In the genomic region with DNA sequence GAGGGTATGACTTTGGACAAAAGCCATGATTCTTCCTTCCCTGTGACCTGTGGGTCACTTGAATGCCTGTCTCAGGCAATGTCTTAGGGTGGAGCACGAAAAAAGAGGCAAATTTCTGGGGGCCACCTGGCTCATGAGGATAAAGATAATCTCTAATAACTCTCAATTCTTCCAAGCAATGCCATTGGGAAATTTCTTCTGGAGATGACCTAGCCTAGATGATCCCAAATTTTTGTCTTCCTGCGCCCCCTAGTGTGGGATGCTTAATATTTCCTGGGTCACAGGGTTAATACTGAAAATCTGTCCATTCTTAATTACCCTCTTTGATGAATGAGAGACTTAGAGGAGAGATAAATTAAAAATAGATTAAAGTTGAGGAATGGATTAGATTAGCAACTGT, we compare ENCODE assay signal across 8 mouse cellular contexts.
DNase-seq lines count a peak whose midpoint lies in the region; ATAC-seq and TF ChIP-seq lines count a peak whose summit lies in the region.

No protein-coding gene starts in this region.

- peak; percentile 49; the same call in 1 of the 2 replicates for TF ChIP-seq CTCF in brain, embryonic 14.5 days (IDR thresholded peaks at IDR 0.05; ENCODE audit: borderline replicate concordance, extremely low read depth, insufficient read depth, insufficient read length)
- peak; percentile 64 for TF ChIP-seq CTCF in forebrain, postnatal 0 days (IDR thresholded peaks at IDR 0.05; ENCODE audit: low read depth)

- H3K4me2 ChIP-seq in heart, embryonic 11.5 days: no peak overlapping the region
- H3K4me2 ChIP-seq in forebrain, postnatal 0 days (ENCODE audit: low read depth): no peak overlapping the region
- H3K4me2 ChIP-seq in neural tube, embryonic 13.5 days: no peak overlapping the region

- H3K36me3 ChIP-seq in heart, embryonic 11.5 days (ENCODE audit: control insufficient read depth, insufficient read depth, low read length): no peaks in the 10 kb centered on the region
- H3K36me3 ChIP-seq in forebrain, postnatal 0 days (ENCODE audit: insufficient read depth): no peaks in the 10 kb centered on the region
- H3K36me3 ChIP-seq in neural tube, embryonic 13.5 days: no peaks in the 10 kb centered on the region

- DNase-seq in heart, adult 8-10 months (ENCODE audit: low spot score): peak; percentile 68
- peak; percentile 16 for DNase-seq in CD4-positive helper T cell, adult 2 months (ENCODE audit: low read depth, low spot score)
- DNase-seq in brain, embryonic 14.5 days (ENCODE audit: low read depth): peak; percentile 74
- peak; percentile 63 for DNase-seq in forebrain, postnatal 0 days
- DNase-seq in kidney, postnatal 36 days: peak; percentile 48 to 77

- ATAC-seq in heart, embryonic 11.5 days (replicated peaks; ENCODE audit: insufficient number of reproducible peaks, low FRiP score, low TSS enrichment): no peak
- ATAC-seq in forebrain, postnatal 0 days: no peak
- peak; percentile 40; the same call in 1 of the 2 replicates for ATAC-seq in neural tube, embryonic 13.5 days (ENCODE audit: low read depth)
- ATAC-seq in activated CD4-positive, CD25-positive, alpha-beta regulatory T cell, adult 4 months: no peak

- H3K9me3 ChIP-seq in heart, embryonic 11.5 days (replicated peaks; ENCODE audit: control insufficient read depth, low read length): no peaks in the 10 kb centered on the region
- no peaks in the 10 kb centered on the region for H3K9me3 ChIP-seq in forebrain, postnatal 0 days (ENCODE audit: low read length)
- H3K9me3 ChIP-seq in neural tube, embryonic 13.5 days: no peaks in the 10 kb centered on the region

- no peak overlapping the region for H3K27ac ChIP-seq in heart, embryonic 11.5 days (ENCODE audit: low read depth, low read length)
- H3K27ac ChIP-seq in forebrain, postnatal 0 days (ENCODE audit: low read depth, low read length): no peak overlapping the region
- H3K27ac ChIP-seq in neural tube, embryonic 13.5 days (replicated peaks): no peak overlapping the region

- no peaks in the 10 kb centered on the region for H3K27me3 ChIP-seq in heart, embryonic 11.5 days (ENCODE audit: control insufficient read depth, insufficient read depth, low read length)
- no peaks in the 10 kb centered on the region for H3K27me3 ChIP-seq in forebrain, postnatal 0 days (ENCODE audit: insufficient read depth, low read length)
- H3K27me3 ChIP-seq in neural tube, embryonic 13.5 days: no peaks in the 10 kb centered on the region

- H3K4me3 ChIP-seq in heart, embryonic 11.5 days (ENCODE audit: low read depth, low read length): no peak overlapping the region
- no peak overlapping the region for H3K4me3 ChIP-seq in forebrain, postnatal 0 days (ENCODE audit: low read depth, low read length)
- no peak overlapping the region for H3K4me3 ChIP-seq in neural tube, embryonic 13.5 days

- no peak overlapping the region for H3K9ac ChIP-seq in heart, embryonic 11.5 days (ENCODE audit: low read depth, low read length)
- H3K9ac ChIP-seq in forebrain, postnatal 0 days: no peak overlapping the region
- no peak overlapping the region for H3K9ac ChIP-seq in neural tube, embryonic 13.5 days

- WGBS in heart, embryonic 11.5 days (ENCODE audit: insufficient replicate concordance): 3% methylated on average over 2 of the region's 2 CpGs
- 12% methylated on average over 2 of the region's 2 CpGs for WGBS in forebrain, postnatal 0 days
- 9% methylated on average over 2 of the region's 2 CpGs for WGBS in neural tube, embryonic 13.5 days

- no peak for TF ChIP-seq POLR2A in brain, embryonic 14.5 days (IDR thresholded peaks at IDR 0.05; ENCODE audit: borderline replicate concordance, extremely low read depth, insufficient read depth, insufficient read length, poor library complexity, severe bottlenecking)

- no peaks in the 10 kb centered on the region for H3K4me1 ChIP-seq in heart, embryonic 11.5 days (ENCODE audit: control insufficient read depth, insufficient read depth, low read length)
- H3K4me1 ChIP-seq in forebrain, postnatal 0 days (ENCODE audit: insufficient read depth): peaks cover 10% of the 10 kb centered on the region; the same call in 1 of the 2 replicates
- peaks cover 9% of the 10 kb centered on the region for H3K4me1 ChIP-seq in neural tube, embryonic 13.5 days (replicated peaks)

Comparison
In these comparisons a context has a peak if more than half of its experiments do, and no peak if none do; other contexts are left out.
1. DNase-seq: peak in every context shown above with its lines; median percentile 74 in brain, embryonic 14.5 days; 68 in heart, adult 8-10 months; 63 in forebrain, postnatal 0 days; 62 in kidney, postnatal 36 days; 16 in CD4-positive helper T cell, adult 2 months.